Mouse (Mus musculus): ENCODE results near the gene Sox5.

GRCm38 (mm10) chr6:144336789-144337188 lies 445.0 kb downstream of the Sox5 start:
- TF ChIP-seq CTCF (IDR thresholded peaks at IDR 0.05; ENCODE audit: low read depth) (no peak), EP300 (IDR thresholded peaks at IDR 0.05; ENCODE audit: low read depth) (no peak)

Data from liver, embryonic 14.5 days (tissue).